Mouse (Mus musculus): ENCODE data around the gene Dnah8.

Dnah8 gene

GRCm38 (mm10) chr17:30663170-30663569, 39.0 kb downstream of the Dnah8 start:
- DNase-seq: no peak

- DNase-seq: no peak
These were observed 40.7 kb downstream of the Dnah8 start for GRCm38 (mm10) chr17:30664856-30665255.

- no peak for DNase-seq
These were observed 48.4 kb downstream of the Dnah8 start for GRCm38 (mm10) chr17:30672556-30672955.

GRCm38 (mm10) chr17:30673023-30673422, 48.9 kb downstream of the Dnah8 start:
- no peak for DNase-seq

GRCm38 (mm10) chr17:30675021-30675740, 51.0 kb downstream of the Dnah8 start:
- no peak for DNase-seq

- DNase-seq: no peak
These were observed 54.4 kb downstream of the Dnah8 start for GRCm38 (mm10) chr17:30678523-30678922.

GRCm38 (mm10) chr17:30679612-30680011, 55.5 kb downstream of the Dnah8 start:
- DNase-seq: no peak

- peak in 1 of 2 experiments; percentile 33 for DNase-seq
These were observed 57.5 kb downstream of the Dnah8 start for GRCm38 (mm10) chr17:30681604-30682003.

GRCm38 (mm10) chr17:30690181-30690580, 66.0 kb downstream of the Dnah8 start:
- no peak for DNase-seq

GRCm38 (mm10) chr17:30691481-30691880, 67.3 kb downstream of the Dnah8 start:
- no peak for DNase-seq

- no peak for DNase-seq
These were observed 70.1 kb downstream of the Dnah8 start for GRCm38 (mm10) chr17:30694281-30694680.

- DNase-seq: no peak
These were observed 90.6 kb downstream of the Dnah8 start for GRCm38 (mm10) chr17:30714732-30715131.

- no peak for DNase-seq
These were observed 94.0 kb downstream of the Dnah8 start for GRCm38 (mm10) chr17:30718197-30718596.

GRCm38 (mm10) chr17:30719031-30719430, 94.9 kb downstream of the Dnah8 start:
- no peak for DNase-seq

GRCm38 (mm10) chr17:30727788-30728187, 103.6 kb downstream of the Dnah8 start:
- DNase-seq: no peak

- no peak for DNase-seq
These were observed 108.6 kb downstream of the Dnah8 start for GRCm38 (mm10) chr17:30732736-30733135.

GRCm38 (mm10) chr17:30734770-30735169, 110.6 kb downstream of the Dnah8 start:
- DNase-seq: no peak

- DNase-seq: no peak
These were observed 111.3 kb downstream of the Dnah8 start for GRCm38 (mm10) chr17:30735454-30735853.

- DNase-seq: peak; percentile 48 to 65
These were observed 113.6 kb downstream of the Dnah8 start for GRCm38 (mm10) chr17:30737797-30738196.

GRCm38 (mm10) chr17:30739769-30740168, 115.6 kb downstream of the Dnah8 start:
- DNase-seq: no peak

GRCm38 (mm10) chr17:30743947-30744346, 119.8 kb downstream of the Dnah8 start:
- DNase-seq: no peak

GRCm38 (mm10) chr17:30746056-30747024, 122.2 kb downstream of the Dnah8 start:
- DNase-seq: peak; percentile 19 to 64

- no peak for DNase-seq
These were observed 125.2 kb downstream of the Dnah8 start for GRCm38 (mm10) chr17:30749391-30749790.

GRCm38 (mm10) chr17:30750269-30750668, 126.1 kb downstream of the Dnah8 start:
- no peak for DNase-seq

Data from cerebellum, adult 18-20 months (tissue).